Mouse (Mus musculus) liver, adult 2 months (tissue): Measurements from ENCODE around the gene Serpine2. TPM values are rescaled to one million over a fixed set of nuclear protein-coding genes. Genes with fewer than 3 reads are reported as not detected.
A peak's percentile ranks its signal among the peaks of the same experiment; 100 is the strongest.

Experiments used
- DNase-seq: peaks from one replicate; pipeline ENCODE4 v3.0.0-alpha.2; 2011; ENCODE audit warnings: low read depth, low spot score; ENCODE audit errors: extremely low read depth
- H3K27ac ChIP-seq: fragments of 200-500 bp; replicated peaks from 2 replicates; pipeline ENCODE4 v1.5.1; 2012; ENCODE audit warnings: low read depth, mild to moderate bottlenecking, control low read depth, inconsistent platforms, low read length; ENCODE audit not compliant: insufficient read depth
- H3K27me3 ChIP-seq: fragments of 200-500 bp; 2 replicates; pipeline ENCODE4 v1.6.1; 2012; ENCODE audit warnings: mild to moderate bottlenecking, moderate library complexity, low read length, inconsistent platforms; ENCODE audit not compliant: control insufficient read depth, insufficient read depth
- H3K36me3 ChIP-seq: fragments of 200-500 bp; 2 replicates; pipeline ENCODE4 v1.6.1; 2012; ENCODE audit warnings: low read length, inconsistent platforms; ENCODE audit not compliant: control insufficient read depth, insufficient read depth
- H3K4me1 ChIP-seq: fragments of 200-500 bp; 2 replicates; pipeline ENCODE4 v1.6.1; 2011; ENCODE audit warnings: low read length; ENCODE audit not compliant: control insufficient read depth, insufficient read depth
- H3K4me3 ChIP-seq: fragments of 200-500 bp; 2 replicates; pipeline ENCODE4 v1.5.1; 2011; ENCODE audit warnings: low read depth, mild to moderate bottlenecking, control low read depth, low read length, moderate library complexity; ENCODE audit not compliant: insufficient read depth
- H3K79me2 ChIP-seq: fragments of 200-500 bp; 2 replicates; pipeline ENCODE4 v1.6.1; 2012; ENCODE audit warnings: inconsistent platforms, mild to moderate bottlenecking, low read length, moderate library complexity; ENCODE audit not compliant: control insufficient read depth, insufficient read depth
- H3K9ac ChIP-seq: fragments of 200-500 bp; 2 replicates; pipeline ENCODE4 v1.6.1; 2012; ENCODE audit warnings: low read depth, mild to moderate bottlenecking, control low read depth, inconsistent platforms, low read length
- CTCF ChIP-seq: fragments of 200-500 bp; IDR thresholded peaks from 2 replicates; pipeline ENCODE4 v1.5.1; 2011; ENCODE audit warnings: low read depth, low read length, control low read depth
- POLR2A ChIP-seq: fragments of 200-500 bp; IDR thresholded peaks from 2 replicates; pipeline ENCODE4 v1.6.1; 2011; ENCODE audit warnings: low read length, control low read depth; ENCODE audit not compliant: insufficient read depth; ENCODE audit errors: extremely low read depth
- WGBS: fragments of 180-500 bp; shearing (Covaris S2); methylation state at CpG from one replicate; pipeline ENCODE4 v1.1.7; 2018; 5-methylcytosine and 5-hydroxymethylcytosine counted together
- polyA plus RNA-seq: library from polyadenylated mRNA; depleted of rRNA; stranded (reverse); fragments of >200 nt; gene quantifications from 2 replicates; pipeline ENCODE4 v1.2.3, GENCODE M21; 2012
- total RNA-seq: library from RNA; depleted of rRNA; stranded (reverse); fragments of >200 nt; gene quantifications from 2 replicates; pipeline ENCODE4 v1.2.3, GENCODE M21; 2014

Serpine2 gene
- total and polyA plus RNA-seq, 2 experiments = 1.1 to 1.8 TPM

DNA sequence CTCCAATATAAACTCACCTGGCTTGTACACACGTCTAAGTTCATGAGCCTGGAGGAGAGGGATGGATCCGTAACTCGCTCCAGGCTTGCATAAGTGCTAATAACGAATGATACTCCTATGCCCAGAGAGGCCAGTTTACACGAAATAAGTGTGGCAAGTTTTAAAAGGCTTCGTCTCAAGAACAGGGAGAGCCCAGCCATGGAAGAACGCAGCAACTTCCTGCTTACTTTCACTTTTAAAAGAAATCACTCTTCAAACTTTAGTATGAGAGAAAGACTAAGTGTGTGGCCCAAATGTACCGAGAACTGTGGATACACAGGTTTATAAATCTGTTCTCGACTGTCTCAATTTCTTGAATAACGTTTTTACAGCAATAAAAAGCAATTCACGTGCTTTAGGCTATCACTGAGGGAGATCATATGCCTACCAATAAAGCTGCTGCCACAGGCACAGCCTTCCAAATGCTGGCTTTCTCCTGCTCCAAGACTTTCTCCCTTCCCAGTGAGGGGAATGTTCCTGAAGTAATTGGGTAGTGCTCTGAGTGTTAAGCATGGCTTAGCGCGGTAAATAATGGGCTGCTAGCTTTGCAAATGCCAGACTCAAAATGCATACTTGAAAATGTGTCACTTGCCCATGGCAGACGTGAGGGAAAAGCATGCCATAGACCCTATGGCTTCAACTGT, 36.9 kb downstream of the Serpine2 start:
- H3K79me2 ChIP-seq = no peaks in the 10 kb centered on the region
- DNase-seq = peak; percentile 57
- 70% methylated on average over 14 of the region's 14 CpGs for WGBS
- no peak overlapping the region for H3K9ac ChIP-seq
- H3K36me3 ChIP-seq = no peaks in the 10 kb centered on the region
- H3K27ac ChIP-seq = no peak overlapping the region
- TF ChIP-seq CTCF = no peak
- no peak for TF ChIP-seq POLR2A
- H3K27me3 ChIP-seq = no peaks in the 10 kb centered on the region
- no peaks in the 10 kb centered on the region for H3K4me1 ChIP-seq
- H3K4me3 ChIP-seq = no peak overlapping the region; the same call in 1 of the 2 replicates

- Histone ChIP-seq H3K4me3 (no peak overlapping the region), H3K27me3 (no peaks in the 10 kb centered on the region), H3K79me2 (no peaks in the 10 kb centered on the region), H3K27ac (no peak overlapping the region), H3K9ac (no peak overlapping the region), H3K36me3 (no peaks in the 10 kb centered on the region), H3K4me1 (no peaks in the 10 kb centered on the region)
- DNase-seq = peak; percentile 69
- WGBS = 59% methylated on average over 13 of the region's 13 CpGs
- no peak for TF ChIP-seq POLR2A
- TF ChIP-seq CTCF = no peak
These were observed 38.0 kb downstream of the Serpine2 start for GRCm38 (mm10) chr1:79822806-79823525.

DNA sequence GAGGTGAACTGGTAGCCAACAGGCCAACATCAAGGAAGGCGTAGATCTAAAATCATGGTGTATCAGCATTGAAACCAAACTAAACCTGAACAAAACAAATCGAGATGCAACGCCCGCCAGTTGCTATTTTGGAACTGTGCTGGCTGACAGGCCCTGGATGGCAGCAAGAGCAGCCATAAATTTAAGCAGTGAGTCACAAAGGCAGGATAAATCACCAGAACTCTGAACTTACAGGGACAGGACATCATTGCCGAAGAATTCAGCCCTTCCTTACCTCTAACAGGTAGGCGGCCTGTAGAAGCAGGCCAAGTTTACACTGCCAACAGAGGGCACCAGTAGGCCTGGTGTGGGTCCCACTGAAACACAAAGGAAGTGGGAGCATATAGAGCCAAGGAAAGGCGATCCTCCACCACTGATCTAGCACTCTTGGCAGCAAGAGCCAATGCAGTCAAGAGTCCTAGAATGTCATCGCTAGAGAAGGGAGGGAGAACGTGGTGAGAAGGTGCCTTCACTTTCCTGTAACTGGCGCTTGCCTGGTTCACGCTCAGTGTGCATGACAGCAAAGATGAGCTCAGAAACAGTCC, 41.6 kb downstream of the Serpine2 start:
- DNase-seq = no peak
- H3K9ac ChIP-seq = no peak overlapping the region
- no peaks in the 10 kb centered on the region for H3K27me3 ChIP-seq
- TF ChIP-seq POLR2A = no peak
- TF ChIP-seq CTCF = no peak
- H3K79me2 ChIP-seq = no peaks in the 10 kb centered on the region
- H3K27ac ChIP-seq = no peak overlapping the region
- H3K4me3 ChIP-seq = no peak overlapping the region
- no peaks in the 10 kb centered on the region for H3K36me3 ChIP-seq
- peaks cover 5% of the 10 kb centered on the region; the same call in 1 of the 2 replicates for H3K4me1 ChIP-seq
- WGBS = 91% methylated on average over 11 of the region's 11 CpGs

DNA sequence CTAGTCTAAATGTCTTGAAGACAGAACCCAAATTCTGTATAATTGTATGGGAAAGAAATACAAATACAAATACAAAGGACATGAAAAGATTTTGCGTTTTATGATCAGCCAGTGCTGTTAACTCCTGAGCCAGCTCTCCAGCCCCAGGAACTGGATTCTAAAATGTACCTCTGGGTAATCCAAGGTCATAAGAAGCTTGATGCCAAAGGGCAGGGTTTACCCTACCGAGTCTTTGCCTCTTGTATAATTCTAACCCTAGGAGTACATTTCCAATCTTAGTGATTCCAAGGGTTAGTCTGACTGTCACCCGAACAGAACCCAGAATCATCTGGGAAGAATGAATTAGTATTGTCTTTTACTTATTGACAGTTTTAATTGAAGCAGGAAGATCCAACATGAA, 45.5 kb downstream of the Serpine2 start:
- no peaks in the 10 kb centered on the region for H3K27me3 ChIP-seq
- H3K27ac ChIP-seq = no peak overlapping the region
- no peak overlapping the region for H3K9ac ChIP-seq
- H3K4me1 ChIP-seq = peaks cover 6% of the 10 kb centered on the region; the same call in 1 of the 2 replicates
- DNase-seq = peak; percentile 55
- H3K36me3 ChIP-seq = no peaks in the 10 kb centered on the region
- no peak for TF ChIP-seq CTCF
- TF ChIP-seq POLR2A = no peak
- no peaks in the 10 kb centered on the region for H3K79me2 ChIP-seq
- H3K4me3 ChIP-seq = no peak overlapping the region
- 68% methylated on average over 3 of the region's 3 CpGs for WGBS

- DNase-seq = no peak
- H3K79me2 ChIP-seq = no peaks in the 10 kb centered on the region
These were observed 51.5 kb downstream of the Serpine2 start for GRCm38 (mm10) chr1:79809447-79809846.

DNA sequence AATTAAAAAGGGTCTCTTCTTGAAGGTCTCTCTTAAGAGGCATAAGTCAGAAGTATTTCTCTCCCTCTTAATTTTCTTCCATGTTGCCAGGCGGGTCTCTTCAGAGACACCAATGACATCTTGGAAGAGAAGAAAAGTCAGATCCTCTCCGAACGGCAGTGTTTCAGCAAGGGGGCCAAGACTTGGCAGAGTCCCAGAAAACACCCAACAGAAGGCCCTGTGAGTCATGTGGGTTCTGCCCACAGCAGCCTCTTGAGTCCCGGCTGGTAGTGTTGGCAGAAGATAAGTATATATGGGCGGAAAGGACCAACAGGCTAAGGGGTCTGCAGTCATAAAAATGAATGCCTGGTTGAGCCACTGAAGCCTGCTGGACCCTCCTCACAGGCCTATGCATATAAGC, 54.1 kb downstream of the Serpine2 start:
- WGBS = 87% methylated on average over 5 of the region's 5 CpGs
- no peaks in the 10 kb centered on the region for H3K36me3 ChIP-seq
- TF ChIP-seq CTCF = no peak
- TF ChIP-seq POLR2A = no peak

More at GRCm38 (mm10) chr1:79809447-79809846, 51.5 kb downstream of the Serpine2 start:
- H3K36me3 ChIP-seq = no peaks in the 10 kb centered on the region
- no peak overlapping the region for H3K9ac ChIP-seq
- no peak for TF ChIP-seq POLR2A
- no peak for TF ChIP-seq CTCF
- peaks cover 2% of the 10 kb centered on the region; the same call in 1 of the 2 replicates for H3K4me1 ChIP-seq
- 86% methylated on average over 3 of the region's 3 CpGs for WGBS
- H3K27me3 ChIP-seq = no peaks in the 10 kb centered on the region
- H3K27ac ChIP-seq = no peak overlapping the region
- H3K4me3 ChIP-seq = no peak overlapping the region

More for the DNA sequence above, 54.1 kb downstream of the Serpine2 start:
- no peak overlapping the region for H3K9ac ChIP-seq
- H3K27me3 ChIP-seq = no peaks in the 10 kb centered on the region
- no peaks in the 10 kb centered on the region for H3K79me2 ChIP-seq
- H3K4me3 ChIP-seq = no peak overlapping the region
- no peaks in the 10 kb centered on the region for H3K4me1 ChIP-seq
- no peak overlapping the region for H3K27ac ChIP-seq
- no peak for DNase-seq
